Mouse (Mus musculus): ENCODE measurements around the gene Ncoa5.

DNA sequence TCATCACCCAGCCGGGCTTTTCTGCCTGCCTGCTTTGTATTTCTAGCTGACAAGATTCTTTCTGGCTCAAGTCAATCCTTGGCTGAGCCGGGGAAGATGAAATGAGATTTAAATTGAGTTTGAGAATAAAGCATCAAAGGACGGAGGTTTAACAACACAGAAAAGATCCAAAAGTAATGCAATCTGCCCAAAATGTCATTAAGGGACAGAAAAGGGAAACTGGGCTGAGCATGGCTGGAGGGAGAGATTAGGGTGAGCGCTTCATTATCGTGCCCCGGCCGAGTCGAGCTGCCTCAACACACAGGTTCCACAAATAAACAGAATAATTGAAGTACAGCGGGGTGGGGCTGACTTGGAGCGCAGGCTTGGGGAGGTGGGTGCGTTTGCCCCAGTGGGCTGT, 16.9 kb upstream of the Ncoa5 start:
- TF ChIP-seq CTCF (IDR thresholded peaks at IDR 0.05; ENCODE audit: extremely low read depth, insufficient read depth, low read length) (no peak), POLR2A (IDR thresholded peaks at IDR 0.05; ENCODE audit: extremely low read depth, insufficient read depth, low read length) (no peak)

Measured in cortical plate, adult 2 months (tissue).